Mouse (Mus musculus) brain, embryonic 18.5 days (tissue): ENCODE measurements at regions not wholly inside any gene's neighbourhood (a gene's known extent, or its start where the extent isn't known, plus 50 kb on each side); places are given as distances from the start of the nearest gene placed in this dataset.
"Not testable (repeated sequence)": the region's sequence is repeated elsewhere in the genome, so short reads cannot be mapped to it uniquely, and the experiment has no call there.

ENCODE experiments used
- DNase-seq: peaks from one replicate; pipeline ENCODE4 v3.0.0-alpha.2; 2012; ENCODE audit warnings: low read depth, low spot score

DNA sequence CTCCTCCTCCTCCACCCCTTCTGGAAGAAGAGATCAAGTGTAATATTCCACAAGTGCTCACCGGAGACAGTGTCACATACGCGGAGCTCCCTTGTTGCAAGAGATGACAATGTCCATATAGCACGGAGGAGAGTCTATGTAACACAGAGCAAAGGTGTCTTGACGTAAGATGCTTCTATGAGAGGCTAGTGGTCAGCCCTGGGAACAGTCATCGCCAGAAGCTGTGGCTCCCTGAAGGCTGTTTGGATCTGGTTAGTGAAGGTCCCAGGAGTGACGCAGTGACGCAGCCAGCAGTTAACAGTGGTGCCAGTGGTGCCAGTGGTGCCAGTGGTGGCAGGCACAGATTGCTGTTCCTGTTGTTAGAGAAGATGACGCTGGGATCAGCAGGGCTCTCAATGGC, 66.9 kb downstream of the Twistnb start:
- DNase-seq: no peak

DNA sequence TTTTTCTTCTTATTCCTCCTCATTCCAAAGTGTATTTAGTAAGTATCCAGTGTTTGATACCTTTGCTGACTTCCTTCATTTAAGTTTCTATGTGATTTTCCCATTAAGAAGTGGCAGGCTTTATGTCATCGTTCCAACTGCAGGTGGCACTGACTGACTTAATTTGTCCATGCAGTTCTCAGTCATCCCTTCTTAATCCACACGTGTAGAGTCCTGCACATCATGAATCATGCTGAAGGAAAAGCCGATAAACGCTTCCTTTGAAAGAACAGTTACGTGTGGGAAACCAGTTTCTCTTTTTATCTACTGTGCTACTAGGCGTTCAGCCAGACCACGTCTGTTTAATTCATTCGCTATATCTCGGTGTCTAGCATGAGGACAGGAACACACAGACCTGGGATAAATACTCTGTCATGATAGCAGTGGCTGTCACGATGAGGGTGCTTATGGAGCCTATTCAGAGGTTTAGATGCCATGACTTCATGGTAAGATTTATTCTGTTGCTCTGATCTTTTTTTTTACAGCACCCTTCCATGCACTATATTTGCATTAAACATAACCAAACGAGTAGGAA, 68.0 kb downstream of the Twistnb start:
- no peak for DNase-seq

DNA sequence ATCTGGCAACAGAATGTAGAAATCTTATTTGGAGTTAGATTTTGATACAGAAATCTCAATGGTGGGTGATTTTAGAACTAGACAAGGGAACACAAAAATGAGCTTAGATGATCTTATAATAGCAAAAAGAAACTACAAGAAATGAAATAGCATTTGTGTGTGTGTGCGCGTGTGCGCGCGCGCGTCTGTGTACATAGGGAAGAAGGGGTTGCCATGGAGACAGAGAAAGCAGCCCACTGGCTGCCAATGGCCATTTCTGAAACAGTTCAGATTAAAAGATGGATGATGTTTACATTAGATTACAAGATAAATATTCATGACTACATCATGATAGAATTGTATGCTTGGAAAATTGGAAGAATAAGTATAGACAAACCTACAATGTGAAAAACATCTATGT, 112.1 kb downstream of the Twistnb start:
- DNase-seq: no peak

DNA sequence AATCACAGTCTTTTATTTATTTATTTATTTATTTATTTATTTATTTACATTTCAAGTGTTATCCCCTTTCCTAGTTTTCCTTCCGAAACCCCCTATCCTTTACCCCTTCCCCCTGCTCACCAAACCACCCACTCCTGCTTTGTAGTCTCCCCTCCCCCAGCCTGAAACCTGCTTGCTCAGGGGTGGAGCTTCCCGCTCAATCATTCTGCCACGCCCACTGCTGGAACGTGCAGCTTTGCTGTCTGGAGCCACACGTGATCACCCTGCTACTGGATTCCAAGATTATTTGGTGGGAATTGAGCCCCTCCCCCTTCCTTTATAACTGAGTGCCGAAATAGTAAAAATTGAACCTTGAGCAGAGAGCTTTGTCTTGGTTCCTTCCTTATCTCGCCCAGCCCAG, 122.2 kb downstream of the Twistnb start:
- DNase-seq: not testable (repeated sequence)

DNA sequence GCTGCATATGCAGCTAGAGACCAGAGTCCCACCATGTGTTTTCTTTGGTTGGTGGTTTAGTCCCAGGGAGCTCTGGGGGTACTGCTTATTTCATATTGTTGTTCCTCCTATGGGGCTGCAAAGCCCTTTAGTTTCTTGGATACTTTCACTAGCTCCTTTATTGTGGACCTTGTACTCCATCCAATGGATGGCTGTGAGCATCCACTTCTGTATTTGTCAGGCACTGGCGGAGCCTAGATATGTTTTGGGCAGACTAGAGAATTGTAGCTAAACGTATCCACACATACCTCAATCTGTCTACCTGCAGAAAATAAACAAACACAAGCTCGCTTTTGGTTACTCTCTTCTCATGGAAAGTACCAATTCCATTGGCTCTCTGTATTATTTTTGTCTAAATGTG, 122.8 kb downstream of the Twistnb start:
- no peak for DNase-seq

DNA sequence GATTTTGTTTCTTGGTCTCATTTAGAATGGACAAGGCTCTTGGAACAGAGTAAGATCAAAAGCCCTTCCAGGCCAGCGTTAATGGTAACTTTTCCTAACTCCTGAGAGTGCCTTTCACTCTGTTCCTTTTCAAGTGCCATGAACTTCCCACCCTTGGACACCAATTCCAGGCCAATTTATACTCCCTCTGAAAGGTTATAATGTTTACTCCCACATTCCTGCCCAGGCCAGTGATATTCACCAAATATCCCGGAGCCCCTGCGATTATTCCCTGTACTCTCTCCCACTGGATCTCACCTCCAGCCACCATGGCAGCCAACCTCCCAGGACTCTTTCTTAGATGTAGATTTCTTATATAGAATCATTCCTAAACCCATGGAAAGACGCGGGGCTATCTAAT, 123.2 kb downstream of the Twistnb start:
- no peak for DNase-seq

DNA sequence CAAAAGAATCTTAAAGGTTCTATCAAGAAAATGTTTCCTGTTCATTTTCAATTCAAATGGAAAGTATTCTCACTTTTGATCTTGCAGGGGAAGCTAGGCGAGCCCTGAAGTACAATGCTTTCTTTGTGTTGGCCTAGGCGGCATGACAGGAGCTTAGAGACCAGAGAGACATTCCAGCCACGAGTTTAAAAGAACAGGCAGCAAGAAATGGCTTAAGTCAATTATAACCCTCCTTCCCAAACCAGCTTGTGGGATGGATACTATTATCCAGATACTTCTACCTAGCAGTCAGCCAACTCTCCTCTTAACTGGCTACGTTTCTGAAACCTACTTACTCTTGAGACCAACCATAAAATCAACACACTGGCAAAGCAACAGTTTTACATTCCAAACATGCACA, 124.3 kb downstream of the Twistnb start:
- DNase-seq: no peak

DNA sequence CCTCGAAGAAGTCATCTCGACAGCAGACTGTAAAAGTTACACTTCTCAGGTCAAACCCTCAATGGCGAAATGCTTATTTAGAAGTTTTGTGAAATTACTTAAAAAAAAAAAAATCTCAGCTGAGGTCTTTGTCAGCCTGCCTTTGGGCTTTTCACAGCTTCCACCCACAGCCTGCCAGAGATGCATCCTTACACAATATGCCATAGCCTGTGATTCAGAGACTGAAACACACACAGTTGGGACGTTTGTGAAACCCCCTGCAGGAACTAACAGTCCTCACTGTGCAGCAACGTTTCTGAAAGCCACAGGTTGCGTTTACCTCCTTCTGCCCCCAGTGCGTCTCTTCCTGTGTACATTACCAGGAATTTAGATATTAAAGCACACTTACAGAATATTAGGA, 131.7 kb downstream of the Twistnb start:
- DNase-seq: no peak

DNA sequence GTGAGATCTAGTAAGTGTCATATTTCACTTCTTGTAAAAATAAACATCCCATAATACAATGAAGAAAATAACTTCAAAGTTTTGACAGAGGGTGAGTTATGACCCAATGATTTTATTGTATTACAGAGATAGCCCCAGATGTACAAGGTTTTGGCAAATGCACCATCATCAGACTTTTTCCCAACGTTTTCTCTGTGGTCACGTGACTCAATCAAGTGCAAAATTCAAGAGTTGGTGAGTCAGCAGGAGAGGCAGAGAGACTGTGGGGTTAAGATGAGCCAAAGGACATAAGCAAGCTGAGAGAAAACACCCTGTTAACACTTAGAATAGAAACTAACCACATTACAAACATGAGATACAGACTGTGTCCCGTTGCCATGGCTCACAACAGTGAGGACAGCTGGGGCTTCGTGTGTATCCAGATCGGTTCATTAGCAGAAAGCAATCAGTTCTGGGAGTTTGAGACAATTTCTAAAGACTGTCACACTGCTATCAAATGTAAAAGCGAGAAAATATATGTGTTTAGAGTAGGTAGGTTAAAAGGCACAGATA, 148.5 kb downstream of the Twistnb start:
- no peak for DNase-seq

DNA sequence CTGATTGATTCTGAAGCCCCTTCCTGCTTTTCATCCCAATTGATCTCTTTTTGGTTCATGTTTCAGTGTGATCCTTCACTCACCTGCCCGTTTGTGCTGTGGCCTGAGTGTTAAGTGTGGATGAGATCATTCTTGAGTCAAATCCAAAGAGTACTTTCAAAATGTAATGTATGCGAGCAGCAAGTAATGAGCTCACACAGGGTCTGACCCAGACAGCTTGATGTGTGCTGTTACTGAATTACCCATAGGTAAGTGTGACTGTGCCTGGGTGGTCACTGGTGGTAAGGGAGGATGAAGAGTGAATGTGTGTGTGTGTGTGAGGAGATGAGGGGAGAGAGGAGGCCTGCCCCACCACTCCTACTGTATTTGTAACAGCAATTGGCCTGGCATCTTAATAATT, 151.4 kb downstream of the Twistnb start:
- DNase-seq: no peak

DNA sequence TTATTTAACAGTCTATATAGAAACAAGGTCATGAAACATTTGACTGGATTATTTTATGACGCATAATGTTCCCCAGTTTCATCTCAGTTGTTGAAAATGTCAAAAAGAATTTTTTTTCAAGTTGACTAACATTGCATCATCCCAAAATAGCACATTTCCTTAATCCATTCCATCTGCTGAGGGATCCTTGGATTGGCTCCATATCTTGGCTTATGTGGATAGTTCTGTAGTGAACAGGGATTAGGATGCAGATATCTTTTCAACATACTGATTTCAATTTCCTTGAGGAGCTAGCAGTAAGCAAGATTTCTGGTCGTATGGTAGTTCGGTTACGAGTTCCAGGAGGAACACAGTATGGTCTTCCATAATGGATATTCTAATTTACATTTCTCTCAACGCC, 161.6 kb downstream of the Twistnb start:
- DNase-seq: peak; percentile 30

DNA sequence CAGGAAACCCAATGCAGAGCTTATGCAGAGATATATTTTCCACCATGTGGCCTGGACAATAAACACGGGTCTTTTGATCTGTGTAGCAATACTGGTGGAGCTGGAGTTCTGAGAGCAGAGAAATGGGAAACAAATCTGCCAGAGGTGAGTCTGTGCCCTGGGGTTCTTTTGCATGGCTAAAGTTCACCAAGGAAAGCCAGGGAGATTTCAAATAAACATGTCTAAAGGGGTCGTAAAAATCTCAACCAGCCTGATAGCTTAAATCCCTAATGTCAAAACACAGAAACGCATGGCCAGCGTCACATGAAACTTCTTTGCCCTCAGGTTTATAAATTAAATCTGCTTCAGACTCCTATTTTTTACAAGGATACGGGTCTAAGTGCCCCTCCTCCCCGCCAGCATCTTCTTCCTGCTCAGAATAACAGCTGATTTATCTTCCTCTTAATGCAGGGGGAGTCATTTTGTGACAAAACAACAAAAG, 163.0 kb downstream of the Twistnb start:
- DNase-seq: no peak

DNA sequence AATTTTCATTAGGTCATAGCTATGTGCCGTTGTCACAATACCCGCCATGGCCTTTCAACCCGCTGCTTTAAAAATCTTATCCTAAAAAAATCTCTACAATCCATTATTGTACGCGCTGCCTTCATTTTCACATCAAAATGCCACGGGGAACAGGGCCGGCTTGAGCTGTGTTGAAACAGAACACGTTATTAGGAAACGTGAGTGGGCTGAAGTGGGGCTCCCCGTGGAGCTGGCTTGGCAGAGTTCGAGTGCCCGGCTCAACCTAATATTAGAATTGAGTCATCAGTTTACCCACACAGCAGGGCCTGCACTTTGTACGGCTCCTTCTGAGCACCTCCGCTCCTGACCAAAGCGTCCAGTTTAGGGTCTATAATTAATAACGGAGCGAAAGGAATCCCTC, 163.5 kb downstream of the Twistnb start:
- no peak for DNase-seq

DNA sequence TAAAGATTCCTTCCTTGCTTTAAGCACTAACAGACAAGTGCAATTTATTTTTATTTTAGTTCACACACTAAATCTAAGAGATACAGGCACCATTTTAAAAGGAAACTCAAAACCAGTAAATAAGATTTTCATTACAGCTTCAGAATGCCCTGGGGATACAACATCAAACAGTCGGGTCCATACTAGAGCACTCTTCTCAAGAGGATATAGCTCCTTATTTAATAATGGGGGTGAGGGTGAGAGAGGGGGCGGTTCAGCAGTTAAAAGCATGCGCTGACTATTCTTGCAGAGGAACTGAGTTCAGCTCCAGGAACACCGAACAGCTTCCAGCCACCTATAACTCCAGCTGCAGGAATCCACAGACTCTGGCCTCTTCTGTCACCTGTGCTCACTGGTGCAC, 164.2 kb downstream of the Twistnb start:
- no peak for DNase-seq

DNA sequence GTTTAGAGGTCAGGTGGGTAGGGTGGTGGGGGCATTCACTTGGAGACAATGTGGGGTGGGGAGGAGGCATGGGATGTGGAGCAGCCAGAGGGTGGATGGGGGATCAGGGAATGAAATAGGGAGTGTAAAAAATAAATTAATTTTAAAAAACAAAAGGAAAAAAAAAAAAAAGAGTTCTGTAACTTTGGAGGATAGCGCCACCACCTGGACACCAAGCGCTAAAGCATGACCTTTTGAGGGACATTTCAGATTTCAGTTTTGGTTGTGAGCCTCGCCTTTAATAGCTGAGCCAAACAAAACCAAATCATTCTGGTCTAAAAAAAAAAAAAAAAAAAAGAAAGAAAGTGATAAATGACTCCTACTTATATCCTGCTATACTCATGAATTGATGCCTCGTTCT, 176.0 kb downstream of the Twistnb start:
- no peak for DNase-seq

DNA sequence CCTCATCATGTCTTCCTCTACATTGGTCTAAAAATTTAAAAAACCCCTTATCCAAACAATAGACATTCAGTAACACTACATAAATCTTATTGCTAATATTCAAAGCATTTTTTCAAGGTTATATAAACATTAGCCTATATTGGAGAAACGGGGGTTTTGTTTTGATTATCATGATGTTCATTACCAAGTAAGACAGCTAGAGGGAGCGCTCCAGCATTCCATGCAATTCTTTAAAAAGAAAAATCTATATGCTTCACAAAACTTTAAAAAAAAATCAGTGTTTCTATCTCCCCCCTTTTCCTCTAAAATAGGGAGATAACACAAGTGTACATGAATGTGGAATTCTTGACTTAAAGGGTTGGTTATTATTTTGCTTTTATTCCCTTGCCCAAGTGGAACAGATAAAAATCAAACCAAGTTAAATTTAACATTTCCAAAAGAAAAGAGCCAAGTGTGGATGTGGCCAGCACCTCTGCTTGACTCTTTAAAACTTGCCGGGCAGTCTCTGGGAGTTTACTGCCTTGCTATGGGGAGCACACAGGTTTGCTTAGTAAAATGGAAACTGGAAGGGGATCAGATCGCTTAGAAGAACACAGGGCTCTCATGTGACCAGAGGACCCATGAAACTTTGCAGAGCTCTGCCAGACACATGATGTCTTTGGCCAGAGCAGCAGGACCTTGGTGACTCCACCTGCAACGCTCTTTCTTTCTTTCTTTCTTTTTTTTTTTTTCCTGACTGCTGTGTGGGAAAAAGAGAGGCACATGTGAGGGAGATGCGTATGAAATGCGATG, 178.6 kb downstream of the Twistnb start:
- no peak for DNase-seq

DNA sequence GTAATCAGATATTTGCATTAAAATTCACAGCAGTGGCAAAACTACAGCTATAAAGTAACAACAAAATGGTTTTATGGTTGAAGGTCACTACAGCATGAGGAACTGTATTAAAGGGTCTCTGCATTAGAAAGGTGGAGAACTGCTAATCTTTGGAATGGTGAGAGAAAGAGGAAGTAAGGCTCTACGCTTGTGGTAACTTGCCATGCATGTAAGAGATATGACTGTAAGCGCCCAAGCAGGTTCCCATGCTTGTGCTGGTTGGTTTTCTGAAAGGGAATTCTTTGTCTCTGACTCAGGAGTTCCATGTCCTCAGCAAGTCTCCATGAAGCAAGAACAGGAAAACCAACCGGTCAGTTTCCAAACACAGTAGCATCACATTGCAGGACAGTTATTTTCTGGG, 182.9 kb downstream of the Twistnb start:
- DNase-seq: no peak

DNA sequence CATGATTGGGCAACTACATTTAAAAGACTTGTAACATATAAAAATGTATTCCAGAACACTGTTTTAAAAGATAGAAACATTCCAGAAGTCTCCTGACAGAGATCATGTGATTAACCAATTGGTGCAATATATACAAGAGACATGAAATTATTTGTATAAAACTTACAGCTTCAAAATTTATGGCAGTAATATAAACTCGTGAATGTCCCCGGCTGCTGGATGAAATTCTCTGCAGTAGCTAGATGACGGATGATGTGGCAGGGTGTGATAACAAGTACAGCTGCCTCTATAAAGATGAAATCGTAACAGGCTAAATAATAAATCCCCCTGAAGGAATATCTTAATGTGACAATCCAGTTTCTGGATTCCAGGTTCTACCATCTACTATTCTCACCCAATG, 191.0 kb downstream of the Twistnb start:
- DNase-seq: no peak

DNA sequence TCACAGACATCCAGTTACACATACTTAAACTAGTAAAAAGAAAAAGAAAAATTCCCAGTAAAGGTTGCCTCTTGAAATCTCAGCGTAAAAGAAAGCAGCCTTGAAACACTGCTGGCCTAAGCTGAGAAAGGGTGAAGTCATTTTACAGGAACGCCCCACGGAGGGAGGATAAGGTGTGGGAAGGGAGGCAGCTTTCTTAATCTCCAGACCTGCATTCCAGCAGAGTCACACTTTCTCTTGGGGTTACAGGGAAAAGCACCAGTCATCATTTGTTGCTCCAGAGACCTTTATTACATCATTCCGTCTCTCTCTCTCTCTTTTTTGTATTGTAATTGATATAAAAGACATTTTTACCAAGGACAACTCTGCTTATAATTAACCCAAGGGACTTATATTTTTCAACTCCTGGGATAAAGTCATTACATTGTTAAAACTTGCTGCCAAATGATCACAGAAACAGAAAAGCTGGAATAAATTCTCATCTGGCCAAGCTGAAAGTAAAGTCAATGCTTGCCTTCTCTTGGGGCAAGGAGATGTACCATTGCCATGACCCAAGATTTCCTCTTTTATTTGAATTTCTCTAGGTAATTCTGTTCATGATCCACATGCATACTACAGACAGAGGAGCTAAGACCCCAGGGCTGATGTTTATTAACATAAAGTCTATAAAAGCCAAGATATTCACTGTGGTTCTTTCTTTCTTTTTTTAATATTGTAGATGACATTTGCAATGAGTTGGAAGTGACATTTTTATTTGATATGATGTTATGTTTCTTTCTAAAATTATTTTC, 196.9 kb downstream of the Twistnb start:
- no peak for DNase-seq

DNA sequence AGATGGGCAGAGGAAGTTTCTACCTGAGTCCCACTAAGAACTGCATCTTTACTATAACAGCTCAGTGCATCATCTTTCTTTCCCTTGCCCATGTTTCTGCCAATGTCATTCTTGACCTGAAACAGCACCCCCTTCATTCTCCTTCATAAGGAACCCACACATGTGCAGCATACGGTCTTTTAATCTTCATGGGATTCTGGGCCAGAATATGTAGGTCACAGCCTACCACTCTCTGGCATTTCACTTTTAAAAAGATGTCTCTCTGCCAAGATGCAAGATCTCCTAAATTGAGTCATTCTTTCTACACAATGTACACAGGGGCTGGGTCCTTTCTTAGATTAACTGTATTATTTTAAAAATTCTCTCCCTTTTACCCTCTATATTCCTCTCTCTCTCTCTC, 223.2 kb downstream of the Twistnb start:
- DNase-seq: no peak

DNA sequence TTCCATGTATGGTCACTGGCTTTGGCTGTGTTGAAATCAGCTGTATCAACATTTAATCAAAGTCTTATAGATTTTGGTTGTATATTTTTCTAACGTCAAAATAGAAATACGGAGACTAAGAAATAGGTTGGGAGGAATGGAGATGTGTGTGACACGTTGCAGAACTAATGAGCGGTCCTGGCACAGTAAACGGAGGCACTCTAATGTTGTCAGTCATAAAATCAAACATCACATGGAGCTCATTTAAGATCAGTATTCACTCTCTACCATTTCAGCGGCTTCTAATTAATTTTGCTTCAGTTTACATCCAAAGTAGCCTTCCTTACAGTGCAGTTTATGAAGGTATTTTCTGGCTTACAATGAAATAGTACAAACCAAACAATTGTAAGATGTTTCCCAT, 246.1 kb downstream of the Twistnb start:
- no peak for DNase-seq

DNA sequence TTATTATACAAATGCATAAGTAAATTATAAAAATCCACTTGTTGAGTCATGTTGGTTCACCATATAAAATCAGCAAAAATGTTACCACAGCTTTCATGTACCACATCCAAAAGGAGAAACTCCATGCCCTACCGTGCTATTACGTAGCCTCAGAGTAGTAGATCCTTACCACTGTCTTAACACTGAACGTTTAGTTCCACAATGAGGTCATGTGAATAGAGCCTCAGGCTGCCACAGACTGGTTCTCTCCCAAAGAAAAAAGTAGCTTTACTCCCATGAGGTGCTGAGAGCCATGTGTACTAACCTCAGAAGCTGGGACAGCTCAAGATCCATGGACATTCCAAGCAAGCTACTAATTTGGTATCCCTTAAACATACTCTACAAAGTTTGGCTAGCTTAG, 235.4 kb upstream of the Ferd3l start:
- DNase-seq: no peak
